Mouse (Mus musculus): ENCODE measurements around the gene Rapgefl1.

DNA sequence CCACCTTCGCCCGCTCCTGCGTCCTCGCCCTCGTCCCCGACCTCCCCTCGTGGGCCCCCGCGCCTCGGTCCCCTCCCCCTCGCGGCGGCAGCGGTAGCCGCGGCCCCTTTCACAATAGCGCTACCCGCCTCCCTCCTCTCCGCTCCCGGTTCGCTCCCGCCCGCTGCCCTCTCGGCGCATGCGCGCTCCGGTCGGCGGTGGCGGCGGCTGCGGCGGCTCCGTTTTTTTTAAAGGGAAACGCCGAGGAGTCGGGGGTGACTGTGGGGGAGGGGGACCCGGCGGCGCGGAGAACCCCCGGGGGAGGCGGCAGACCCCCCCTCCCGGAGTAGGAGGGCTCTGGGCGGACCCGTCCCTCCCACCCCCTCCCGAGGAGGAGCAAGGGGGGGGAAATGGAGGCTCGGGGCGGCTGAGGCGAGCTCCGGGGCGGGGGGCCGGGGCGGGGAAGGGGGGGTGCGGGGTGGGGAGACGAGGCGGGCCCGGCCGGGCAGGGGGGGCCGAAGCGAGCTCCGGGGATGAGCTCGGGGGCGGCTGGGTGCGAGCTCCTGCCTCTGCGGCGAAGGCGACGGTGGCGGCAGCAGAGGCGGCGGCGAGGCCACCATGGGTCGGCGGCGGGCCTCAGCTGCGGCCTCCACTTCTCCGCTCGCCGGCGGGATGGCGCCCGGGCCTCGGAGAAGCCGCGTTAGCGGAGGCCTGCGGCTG, 41.4 kb upstream of the Rapgefl1 start, which contains the start of gene Msl1:
- TF ChIP-seq CTCF (IDR thresholded peaks at IDR 0.05) (no peak; the same call in 1 of the 2 replicates), EP300 (IDR thresholded peaks at IDR 0.05) (no peak)

Measured in lung, postnatal 0 days (tissue).